Mouse (Mus musculus): ENCODE measurements around the gene Abhd12b.

Gene Abhd12b

GRCm38 (mm10) chr12:70208214-70208613 is 54.3 kb downstream of the Abhd12b start:
- no peak for DNase-seq (ENCODE audit: low spot score)

- no peak for DNase-seq (ENCODE audit: low spot score)
These were observed 58.6 kb downstream of the Abhd12b start for GRCm38 (mm10) chr12:70212501-70212900.

GRCm38 (mm10) chr12:70213601-70214000 is 59.7 kb downstream of the Abhd12b start:
- no peak for DNase-seq (ENCODE audit: low spot score)

- DNase-seq (ENCODE audit: low spot score), result no peak
These were observed 60.3 kb downstream of the Abhd12b start for GRCm38 (mm10) chr12:70214281-70214680.

- no peak for DNase-seq (ENCODE audit: low spot score)
These were observed 62.4 kb downstream of the Abhd12b start for GRCm38 (mm10) chr12:70216229-70216800.

- no peak for DNase-seq (ENCODE audit: low spot score)
These were observed 65.0 kb downstream of the Abhd12b start for GRCm38 (mm10) chr12:70218795-70219540.

- no peak for DNase-seq (ENCODE audit: low spot score)
These were observed 67.5 kb downstream of the Abhd12b start for GRCm38 (mm10) chr12:70221425-70221824.

- DNase-seq (ENCODE audit: low spot score), result no peak
These were observed 69.4 kb downstream of the Abhd12b start for GRCm38 (mm10) chr12:70223331-70223730.

- no peak for DNase-seq (ENCODE audit: low spot score)
These were observed 72.7 kb downstream of the Abhd12b start for GRCm38 (mm10) chr12:70226655-70227054.

GRCm38 (mm10) chr12:70227121-70227932 is 73.4 kb downstream of the Abhd12b start:
- peak; percentile 66 for DNase-seq (ENCODE audit: low spot score)

- no peak for DNase-seq (ENCODE audit: low spot score)
These were observed 74.2 kb downstream of the Abhd12b start for GRCm38 (mm10) chr12:70228155-70228554.

GRCm38 (mm10) chr12:70231294-70231693 is 77.4 kb downstream of the Abhd12b start, which contains the start of gene Pygl:
TSS of gene Pygl (minus strand) at chr12:70231488.
- no peak for DNase-seq (ENCODE audit: low spot score)

GRCm38 (mm10) chr12:70232020-70232544 is 78.1 kb downstream of the Abhd12b start:
- DNase-seq (ENCODE audit: low spot score), result no peak

Data from testis, postnatal 14 days (tissue).